ENCODE assay signal across 22 mouse cellular contexts in the genomic region with DNA sequence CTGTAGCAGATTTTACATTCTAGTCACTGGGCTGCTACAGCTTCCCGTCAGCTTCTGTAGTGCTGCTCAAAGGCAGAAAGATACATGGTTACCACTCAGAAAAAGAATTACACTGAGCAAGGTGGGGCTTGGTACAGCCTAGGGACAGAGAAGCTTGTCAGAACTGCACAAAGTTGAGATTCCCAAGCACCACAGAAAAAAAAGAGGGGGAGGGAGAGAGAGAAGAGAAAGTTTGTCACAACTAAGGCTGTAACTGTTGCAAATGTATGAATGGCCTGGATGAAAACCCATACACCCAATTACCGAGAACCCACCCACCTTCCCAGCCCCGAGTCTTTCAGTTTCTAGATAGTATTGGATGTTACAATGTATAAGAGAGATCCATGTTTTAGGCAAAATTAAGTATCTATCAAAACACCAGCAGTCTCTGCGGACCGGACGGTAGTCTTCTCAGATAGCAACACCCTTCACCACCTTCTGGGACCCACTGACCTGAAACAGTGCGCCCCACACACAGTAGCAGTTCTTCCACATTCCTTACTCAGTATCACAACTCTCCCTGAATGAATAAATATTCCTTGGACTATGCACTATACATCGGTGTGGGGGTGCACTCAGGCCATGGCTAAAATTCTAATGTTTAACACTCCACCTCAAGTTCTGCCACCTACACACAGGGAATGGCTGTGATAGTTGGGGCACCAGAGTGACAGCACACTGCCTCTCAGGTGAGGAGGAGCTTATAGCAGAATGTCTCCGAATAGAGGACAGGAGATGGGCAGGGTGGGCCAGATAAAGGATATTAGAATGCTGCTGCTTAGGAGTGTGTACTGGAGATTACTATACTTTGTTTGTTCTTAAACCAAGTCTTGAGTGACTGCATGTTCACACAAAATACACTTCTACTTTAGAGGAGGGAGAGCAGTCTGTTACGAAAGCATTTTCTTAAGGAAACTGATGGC. TPM values are rescaled to one million over a fixed set of nuclear protein-coding genes. Genes with fewer than 3 reads are reported as not detected.
A peak's percentile ranks its signal among the peaks of the same experiment; 100 is the strongest.
DNase-seq lines count a peak whose midpoint lies in the region; ATAC-seq and TF ChIP-seq lines count a peak whose summit lies in the region.
"Had no signal": no experiment of that assay in that cellular context is flagged by ENCODE, and none has a peak within 500 bp of the region (broad histone marks: within the 10 kb centered on the region; RNA-seq: fewer than 3 reads in every experiment).

No protein-coding gene starts in this region.

- H3K4me1 ChIP-seq in kidney, embryonic 15.5 days = peaks cover 17% of the 10 kb centered on the region
- peaks cover 18% of the 10 kb centered on the region for H3K4me1 ChIP-seq in kidney, embryonic 14.5 days (ENCODE audit: control insufficient read depth, insufficient read depth, low read length)
- peaks cover 4% of the 10 kb centered on the region in 2 experiments; a peak in 1 of 4 replicates for H3K4me1 ChIP-seq in MEL (ENCODE audit: control insufficient read depth in 1 of 2, insufficient read depth in 2 of 2, low read length in 2 of 2)
- peaks cover 15% of the 10 kb centered on the region for H3K4me1 ChIP-seq in liver, embryonic 16.5 days (ENCODE audit: control insufficient read depth, low read depth, low read length)

- intact Hi-C loops in gastrocnemius, adult 2 months (cut with DNase I) = no loop called here
- intact Hi-C loops in gastrocnemius, postnatal 36 days (cut with DNase I) = no loop called here

- H3K36me3 ChIP-seq in kidney, embryonic 15.5 days = peaks cover 3% of the 10 kb centered on the region; the same call in 1 of the 2 replicates
- no peaks in the 10 kb centered on the region for H3K36me3 ChIP-seq in kidney, embryonic 14.5 days (ENCODE audit: control insufficient read depth, insufficient read depth, low read length)
- H3K36me3 ChIP-seq in MEL (ENCODE audit: control insufficient read depth in 1 of 2, insufficient read depth in 2 of 2, low read length in 2 of 2) = peaks cover 0 to 5% of the 10 kb centered on the region in 2 experiments; a peak in 2 of 4 replicates
- no peaks in the 10 kb centered on the region for H3K36me3 ChIP-seq in liver, embryonic 16.5 days (ENCODE audit: control insufficient read depth, insufficient read depth)
- H3K36me3 ChIP-seq: embryonic facial prominence, embryonic 13.5 days; hindbrain, embryonic 13.5 days; neural tube, embryonic 13.5 days had no signal

- no peak for ATAC-seq in kidney, embryonic 15.5 days (replicated peaks; ENCODE audit: low FRiP score)
- no peak for ATAC-seq in kidney, embryonic 14.5 days (ENCODE audit: low FRiP score, low TSS enrichment)
- ATAC-seq in liver, embryonic 16.5 days (ENCODE audit: low read depth) = peak; percentile 19; the same call in 1 of the 2 replicates
- ATAC-seq: intestine, postnatal 0 days had no signal

- no peak overlapping the region for H3K4me2 ChIP-seq in kidney, embryonic 15.5 days
- H3K4me2 ChIP-seq in kidney, embryonic 14.5 days (replicated peaks; ENCODE audit: low read depth, low read length) = no peak overlapping the region
- H3K4me2 ChIP-seq in liver, embryonic 16.5 days (ENCODE audit: low read depth, low read length) = no peak overlapping the region
- H3K4me2 ChIP-seq: embryonic facial prominence, embryonic 13.5 days; heart, embryonic 11.5 days; hindbrain, embryonic 13.5 days; neural tube, embryonic 13.5 days had no signal

- no peak for DNase-seq in gastrocnemius, adult 2 months
- DNase-seq in gastrocnemius, postnatal 36 days = no peak
- no peak for DNase-seq in MEL (ENCODE audit: low read depth, low spot score)
- no peak for DNase-seq in layer of hippocampus, postnatal 10 days (ENCODE audit: low spot score in 2 of 2)
- no peak for DNase-seq in frontal cortex, postnatal 25 days (ENCODE audit: low spot score in 2 of 2)
- DNase-seq: adrenal gland, adult 2 months; cerebellum, adult 11-12 months; cerebellum, postnatal 36 days; gastrocnemius, postnatal 14 days; kidney, postnatal 4 days; lung, postnatal 10 days; right cerebral cortex, postnatal 14 days; thymus, postnatal 36 days had no signal

- no peaks in the 10 kb centered on the region for H3K27me3 ChIP-seq in kidney, embryonic 15.5 days
- no peaks in the 10 kb centered on the region for H3K27me3 ChIP-seq in kidney, embryonic 14.5 days (ENCODE audit: control insufficient read depth, insufficient read depth, low read length)
- no peaks in the 10 kb centered on the region for H3K27me3 ChIP-seq in MEL (ENCODE audit: control insufficient read depth in 1 of 2, insufficient read depth in 2 of 2, low read length in 2 of 2)
- no peaks in the 10 kb centered on the region for H3K27me3 ChIP-seq in liver, embryonic 16.5 days (ENCODE audit: control insufficient read depth, insufficient read depth, low read depth, low read length)
- H3K27me3 ChIP-seq: embryonic facial prominence, embryonic 13.5 days; hindbrain, embryonic 13.5 days; neural tube, embryonic 13.5 days had no signal

- no peak for TF ChIP-seq POLR2A in MEL (IDR thresholded peaks at IDR 0.05; ENCODE audit: control insufficient read depth in 1 of 2, insufficient read depth in 1 of 2, low read depth in 1 of 2, low read length in 2 of 2, poor library complexity in 1 of 2)

- no peak overlapping the region for H3K4me3 ChIP-seq in gastrocnemius, adult 2 months
- no peak overlapping the region for H3K4me3 ChIP-seq in kidney, embryonic 15.5 days (replicated peaks)
- no peak overlapping the region for H3K4me3 ChIP-seq in kidney, embryonic 14.5 days (ENCODE audit: low read length)
- H3K4me3 ChIP-seq in MEL (ENCODE audit: control insufficient read depth in 1 of 2, insufficient read depth in 1 of 2, low read depth in 2 of 2, low read length in 2 of 2) = no peak overlapping the region
- no peak overlapping the region for H3K4me3 ChIP-seq in liver, embryonic 16.5 days (ENCODE audit: low read depth, low read length)
- H3K4me3 ChIP-seq: embryonic facial prominence, embryonic 13.5 days; hindbrain, embryonic 13.5 days; midbrain, embryonic 10.5 days; neural tube, embryonic 13.5 days had no signal

- TF ChIP-seq RAD21 in MEL (IDR thresholded peaks at IDR 0.05; ENCODE audit: low read depth, low read length) = no peak

- no peak for TF ChIP-seq CTCF in gastrocnemius, adult 2 months (IDR thresholded peaks at IDR 0.05)
- TF ChIP-seq CTCF in MEL (IDR thresholded peaks at IDR 0.05 in 2 of 3, conservative IDR thresholded peaks at IDR 0.05 in 1 of 3; ENCODE audit: control insufficient read depth in 1 of 3, insufficient read depth in 1 of 3, low read depth in 2 of 3, low read length in 3 of 3, poor library complexity in 1 of 3, severe bottlenecking in 1 of 3) = no peak

- no peaks in the 10 kb centered on the region for H3K9me3 ChIP-seq in kidney, embryonic 15.5 days (replicated peaks)
- H3K9me3 ChIP-seq in kidney, embryonic 14.5 days (ENCODE audit: control insufficient read depth, low read length) = no peaks in the 10 kb centered on the region
- H3K9me3 ChIP-seq in MEL (replicated peaks; ENCODE audit: insufficient read depth, low read length) = no peaks in the 10 kb centered on the region
- no peaks in the 10 kb centered on the region for H3K9me3 ChIP-seq in liver, embryonic 16.5 days (replicated peaks; ENCODE audit: control insufficient read depth, low read length)
- H3K9me3 ChIP-seq: embryonic facial prominence, embryonic 13.5 days; hindbrain, embryonic 13.5 days; midbrain, embryonic 10.5 days; neural tube, embryonic 13.5 days had no signal

- H3K27ac ChIP-seq in gastrocnemius, adult 2 months = peak overlapping the region; percentile 57
- peak overlapping the region; percentile 64 for H3K27ac ChIP-seq in kidney, embryonic 15.5 days
- H3K27ac ChIP-seq in kidney, embryonic 14.5 days (ENCODE audit: low read depth, low read length) = no peak overlapping the region
- H3K27ac ChIP-seq in MEL (ENCODE audit: control insufficient read depth, low read depth, low read length) = no peak overlapping the region
- H3K27ac ChIP-seq in liver, embryonic 16.5 days (ENCODE audit: low read length) = no peak overlapping the region
- H3K27ac ChIP-seq: embryonic facial prominence, embryonic 13.5 days; hindbrain, embryonic 13.5 days; midbrain, embryonic 10.5 days; neural tube, embryonic 13.5 days had no signal

- H3K79me2 ChIP-seq in MEL (ENCODE audit: control insufficient read depth, insufficient read depth, low read length, poor library complexity) = peaks cover 37% of the 10 kb centered on the region

- WGBS in kidney, embryonic 15.5 days = 62% methylated on average over 10 of the region's 10 CpGs
- 66% methylated on average over 10 of the region's 10 CpGs for WGBS in kidney, embryonic 14.5 days
- WGBS in liver, embryonic 16.5 days (ENCODE audit: insufficient replicate concordance) = 70% methylated on average over 10 of the region's 10 CpGs

- no peak for TF ChIP-seq EP300 in MEL (IDR thresholded peaks at IDR 0.05; ENCODE audit: low read depth in 1 of 2, low read length in 2 of 2)

- H3K9ac ChIP-seq in kidney, embryonic 15.5 days = 0 out of 2 replicates have a peak overlapping the region, but pooled peaks have one; percentile 10
- H3K9ac ChIP-seq in kidney, embryonic 14.5 days (ENCODE audit: low read depth, low read length) = no peak overlapping the region
- no peak overlapping the region for H3K9ac ChIP-seq in MEL (ENCODE audit: control insufficient read depth, low read depth, low read length, poor library complexity, severe bottlenecking)
- H3K9ac ChIP-seq in liver, embryonic 16.5 days (ENCODE audit: low read depth, low read length) = no peak overlapping the region
- H3K9ac ChIP-seq: embryonic facial prominence, embryonic 13.5 days; hindbrain, embryonic 13.5 days; neural tube, embryonic 13.5 days had no signal

RNA-seq across cellular contexts. Expression of a gene that starts 6.8 kb away (rescaled TPM):
- total RNA-seq in gastrocnemius, adult 2 months (2021) = 10 to 100 TPM; 45.1 to 55.4 TPM
- total RNA-seq in gastrocnemius, postnatal 36 days (2021) = 10 to 100 TPM; 39.8 to 40.4 TPM
- polyA plus RNA-seq in kidney, embryonic 15.5 days (2015; fragmentation: Nextera tagmentation; extraction: Ambion mirVana) = 8.7 and 9.1 TPM in 2 replicates
- polyA plus RNA-seq in kidney, embryonic 14.5 days (2014; fragmentation: Nextera tagmentation; extraction: Ambion mirVana) = 12.0 and 12.9 TPM in 2 replicates
- 9.8 and 10.8 TPM in 2 replicates for total RNA-seq in MEL (2012; rRNA removed)
- polyA plus RNA-seq in MEL (2012; ENCODE audit: insufficient read depth in 1 of 2, insufficient read length in 2 of 2, low read depth in 1 of 2, low replicate concordance in 2 of 2, missing spikeins in 1 of 2) = 10 to 100 TPM in 1 of 2 experiments, not detected in 1; 17.8 TPM
- polyA plus RNA-seq in liver, embryonic 16.5 days (2015; fragmentation: Nextera tagmentation; extraction: Ambion mirVana) = 3.3 and 3.7 TPM in 2 replicates
- total RNA-seq in layer of hippocampus, postnatal 10 days (2021) = 10 to 100 TPM; 31.8 to 34.1 TPM

RNA-seq across cellular contexts. Expression of a gene that starts 49.8 kb away (rescaled TPM):
- 10 to 100 TPM; 38.7 to 39.6 TPM for total RNA-seq in gastrocnemius, adult 2 months (2021)
- total RNA-seq in gastrocnemius, postnatal 36 days (2021) = 10 to 100 TPM; 36.2 to 37.7 TPM
- polyA plus RNA-seq in kidney, embryonic 15.5 days (2015; fragmentation: Nextera tagmentation; extraction: Ambion mirVana) = 22.3 TPM in 2 replicates
- polyA plus RNA-seq in kidney, embryonic 14.5 days (2014; fragmentation: Nextera tagmentation; extraction: Ambion mirVana) = 12.6 and 19.5 TPM in 2 replicates
- total RNA-seq in MEL (2012; rRNA removed) = 23.9 and 31.6 TPM in 2 replicates
- polyA plus RNA-seq in MEL (2012; ENCODE audit: insufficient read depth in 1 of 2, insufficient read length in 2 of 2, low read depth in 1 of 2, low replicate concordance in 2 of 2, missing spikeins in 1 of 2) = 10 to 100 TPM in 1 of 2 experiments, not detected in 1; 18.3 TPM
- polyA plus RNA-seq in liver, embryonic 16.5 days (2015; fragmentation: Nextera tagmentation; extraction: Ambion mirVana) = 11.6 and 12.2 TPM in 2 replicates
- total RNA-seq in layer of hippocampus, postnatal 10 days (2021) = 10 to 100 TPM; 12.8 to 14.2 TPM

RNA-seq across cellular contexts. Expression of a gene that starts 49.9 kb away (rescaled TPM):
- total RNA-seq in gastrocnemius, adult 2 months (2021) = 10 to 100 TPM; 20.1 to 24.4 TPM
- total RNA-seq in gastrocnemius, postnatal 36 days (2021) = 10 to 100 TPM; 16.4 to 19.6 TPM
- polyA plus RNA-seq in kidney, embryonic 15.5 days (2015; fragmentation: Nextera tagmentation; extraction: Ambion mirVana) = 30.7 and 31.0 TPM in 2 replicates
- 29.4 and 37.6 TPM in 2 replicates for polyA plus RNA-seq in kidney, embryonic 14.5 days (2014; fragmentation: Nextera tagmentation; extraction: Ambion mirVana)
- total RNA-seq in MEL (2012; rRNA removed) = 9.4 and 13.7 TPM in 2 replicates
- 10 to 100 TPM in 1 of 2 experiments, not detected in 1; 12.7 TPM for polyA plus RNA-seq in MEL (2012; ENCODE audit: insufficient read depth in 1 of 2, insufficient read length in 2 of 2, low read depth in 1 of 2, low replicate concordance in 2 of 2, missing spikeins in 1 of 2)
- polyA plus RNA-seq in liver, embryonic 16.5 days (2015; fragmentation: Nextera tagmentation; extraction: Ambion mirVana) = 16.7 and 18.4 TPM in 2 replicates
- total RNA-seq in layer of hippocampus, postnatal 10 days (2021) = 10 to 100 TPM; 22.2 to 29.0 TPM

Comparison
In these comparisons a context has a peak if more than half of its experiments do, and no peak if none do; other contexts are left out.
1. H3K27ac ChIP-seq: peak in gastrocnemius, adult 2 months (single experiment) and kidney, embryonic 15.5 days (single experiment); none in kidney, embryonic 14.5 days (single experiment), MEL (single experiment) and liver, embryonic 16.5 days (single experiment).